Mouse (Mus musculus) cerebellum, adult 11 months (tissue): ENCODE measurements at regions not wholly inside any gene's neighbourhood (a gene's known extent, or its start where the extent isn't known, plus 50 kb on each side); places are given as distances from the start of the nearest gene placed in this dataset.

Experiments used
- DNase-seq: peaks from one replicate; pipeline ENCODE4 v3.0.0; 2022

DNA sequence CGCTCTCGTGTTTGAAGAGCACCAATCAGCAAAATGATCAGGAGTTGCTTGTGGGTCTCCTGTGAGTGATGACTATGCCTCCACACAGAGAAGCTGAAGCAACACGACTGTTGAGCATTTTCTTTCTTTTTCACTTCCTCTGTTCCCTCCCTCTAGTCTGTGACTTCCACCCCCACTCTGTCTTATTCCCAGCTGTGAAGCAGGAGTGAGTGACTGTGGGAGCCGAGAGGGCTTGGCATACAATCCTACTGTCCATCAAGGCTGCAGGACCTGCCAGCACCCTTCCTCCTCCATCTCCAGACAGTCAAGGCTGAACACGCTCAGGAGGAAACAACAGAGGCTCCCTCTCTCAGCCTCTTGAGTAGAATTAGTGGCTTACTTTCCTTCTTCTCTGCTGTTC lies 401.3 kb downstream of the Plcl1 start:
- no peak for DNase-seq

DNA sequence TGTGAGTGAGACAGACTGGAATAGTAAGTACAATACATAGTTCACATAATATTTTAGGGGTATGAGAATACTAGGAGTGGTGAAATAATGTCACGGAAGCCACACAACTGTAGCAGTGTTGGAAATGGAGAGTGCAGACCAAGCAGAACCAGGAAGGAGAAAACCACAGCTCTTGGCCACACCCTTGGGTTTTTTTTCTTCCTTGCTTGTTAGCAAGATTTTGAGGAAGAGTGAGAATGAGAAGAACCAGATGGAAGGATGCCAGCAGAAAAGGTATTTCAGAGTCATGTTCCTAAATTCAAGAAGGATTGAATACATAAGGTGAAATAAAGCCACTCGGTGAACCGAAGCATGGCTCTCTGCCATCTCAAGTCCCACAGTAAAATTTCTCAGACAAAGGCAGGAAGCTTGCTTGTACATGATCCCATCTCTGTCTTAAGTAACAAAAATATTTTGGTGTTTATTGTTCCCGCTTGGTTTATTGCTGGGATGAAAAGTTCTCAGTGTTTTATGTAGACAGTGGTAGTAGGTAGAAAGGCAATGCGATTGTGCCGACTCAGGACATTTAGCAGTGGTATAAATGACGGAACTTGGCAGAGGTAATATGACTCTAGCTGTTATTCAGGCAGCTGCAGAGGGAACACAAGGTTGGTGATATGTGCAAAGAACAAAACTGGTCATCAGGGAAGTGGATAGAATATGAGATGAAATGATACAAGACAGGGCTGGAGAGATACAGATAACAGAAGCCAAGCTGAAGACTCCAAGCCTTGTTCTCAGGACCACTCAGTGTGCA lies 403.2 kb downstream of the Plcl1 start:
- no peak for DNase-seq

DNA sequence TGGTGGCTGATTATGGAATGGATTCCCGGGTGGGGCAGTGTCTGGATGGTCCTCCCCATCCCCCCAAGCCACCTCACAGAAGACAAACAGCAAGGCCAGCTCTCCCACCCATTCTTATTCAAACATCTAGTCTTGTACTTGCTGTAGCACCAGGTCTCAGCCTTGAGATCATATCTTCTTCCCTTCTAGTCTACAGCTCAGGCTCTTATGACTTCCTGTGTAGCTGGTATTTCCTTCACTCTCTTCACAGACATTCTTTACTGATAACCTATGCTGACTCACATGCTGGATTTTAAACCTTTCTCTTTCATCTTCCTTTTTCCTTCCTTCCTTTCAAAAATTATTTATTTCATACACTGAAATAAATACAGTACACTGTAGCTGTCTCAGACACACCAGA lies 406.8 kb downstream of the Plcl1 start:
- no peak for DNase-seq

DNA sequence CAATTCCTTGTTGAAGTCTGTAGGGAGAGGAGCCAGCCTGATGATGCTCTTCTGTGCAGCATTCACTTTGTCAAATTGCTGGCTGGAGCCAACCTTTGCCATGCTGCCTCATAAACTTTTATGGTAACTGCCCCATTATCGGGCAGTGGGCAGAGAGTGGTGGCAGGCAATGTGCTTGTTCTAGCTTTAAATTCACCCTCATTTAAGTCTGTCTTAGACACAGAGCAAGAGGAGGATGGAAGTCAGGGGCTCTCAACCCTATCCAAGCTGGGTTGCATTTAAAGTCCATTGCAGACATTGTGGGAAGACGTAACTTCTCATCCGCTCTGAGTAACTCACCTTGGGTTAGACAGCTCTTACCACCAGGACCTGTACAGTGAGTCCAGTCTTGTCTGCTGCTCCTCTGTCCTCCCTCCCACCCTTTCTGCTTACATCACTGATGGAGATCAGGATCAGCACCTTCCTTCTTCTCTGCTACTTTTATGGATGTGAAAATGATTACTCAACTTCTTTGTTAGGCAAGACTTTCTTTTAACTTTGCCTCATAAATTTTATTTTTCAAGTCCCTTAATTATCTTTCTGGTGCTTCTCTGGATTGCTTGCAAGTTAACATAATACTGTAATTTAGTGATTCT lies 415.3 kb downstream of the Plcl1 start:
- no peak for DNase-seq

DNA sequence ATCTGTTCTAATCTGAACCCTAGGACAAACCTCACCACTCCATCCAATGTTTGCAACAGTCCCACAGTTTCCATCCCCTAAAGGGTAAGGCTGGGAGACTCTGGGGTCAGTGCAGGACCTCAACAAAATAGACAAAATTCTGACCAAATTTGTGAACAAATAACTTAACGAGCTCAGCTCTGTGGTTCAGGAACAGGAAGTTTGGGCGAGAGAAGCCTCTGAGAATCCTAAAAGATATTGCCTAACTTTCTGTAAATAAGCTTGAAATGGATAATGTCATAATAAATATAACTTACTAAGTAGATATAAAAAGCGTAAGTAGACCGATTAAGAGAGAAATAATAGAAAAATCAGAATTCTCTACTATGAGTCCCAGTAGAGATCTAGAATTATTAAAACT lies 416.9 kb downstream of the Plcl1 start:
- no peak for DNase-seq

DNA sequence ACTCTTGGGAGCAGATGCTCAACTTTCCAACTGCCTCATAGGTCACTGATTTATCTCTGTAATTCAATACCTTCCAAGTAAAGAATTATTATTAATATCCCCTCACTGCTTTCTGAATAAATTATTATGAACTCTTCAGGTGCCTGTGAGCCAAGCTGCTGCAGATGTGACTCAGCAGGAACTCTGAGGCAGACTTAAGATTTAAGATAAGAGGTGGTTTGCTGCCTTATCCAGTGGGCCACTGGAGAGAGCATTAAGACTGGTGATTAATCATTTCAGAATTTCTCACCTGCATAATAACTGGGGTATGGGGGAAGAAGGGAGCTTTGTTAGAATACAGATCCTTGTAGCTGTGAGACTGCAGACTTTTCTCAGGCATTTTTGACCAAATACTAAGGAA lies 421.5 kb downstream of the Plcl1 start:
- DNase-seq, result no peak

DNA sequence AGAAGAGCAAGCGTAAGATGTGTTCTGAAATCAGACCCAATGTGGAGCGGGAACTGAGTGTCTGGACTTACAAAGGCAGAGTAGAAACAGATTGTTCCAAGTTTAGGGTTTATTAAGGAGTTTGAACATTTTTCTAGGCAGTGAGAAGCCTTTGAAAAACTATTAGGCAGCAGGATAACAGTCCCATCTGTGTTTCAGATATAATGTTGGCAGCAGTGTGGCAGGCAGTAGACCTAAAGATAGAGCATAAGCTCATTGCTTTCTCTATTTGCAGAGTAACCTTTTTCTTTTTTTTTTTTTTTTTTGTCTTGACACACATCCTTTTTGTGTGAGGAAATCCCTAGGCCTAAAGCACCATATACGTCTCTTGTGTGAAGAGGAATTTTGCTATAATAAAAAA lies 429.6 kb downstream of the Plcl1 start:
- no peak for DNase-seq

DNA sequence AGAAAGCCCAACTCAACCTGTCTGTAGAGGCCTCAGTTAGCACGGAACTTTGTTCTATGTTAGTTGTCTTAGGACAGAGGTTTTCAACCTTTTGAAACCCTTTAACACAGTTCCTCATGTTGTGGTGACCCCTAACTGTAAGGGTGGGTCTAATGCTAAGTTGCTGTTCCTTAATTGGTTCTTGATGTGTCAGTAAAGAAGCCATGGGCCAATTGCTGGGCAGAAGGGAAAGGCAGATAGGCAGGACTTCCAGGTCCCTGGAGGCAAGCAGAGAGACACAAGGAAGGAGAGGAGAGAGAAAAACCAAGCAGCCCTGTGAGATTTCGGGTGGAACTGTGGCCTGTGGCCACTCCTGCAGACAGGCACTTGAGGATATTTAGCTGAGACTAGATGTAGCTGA lies 431.0 kb downstream of the Plcl1 start:
- no peak for DNase-seq

DNA sequence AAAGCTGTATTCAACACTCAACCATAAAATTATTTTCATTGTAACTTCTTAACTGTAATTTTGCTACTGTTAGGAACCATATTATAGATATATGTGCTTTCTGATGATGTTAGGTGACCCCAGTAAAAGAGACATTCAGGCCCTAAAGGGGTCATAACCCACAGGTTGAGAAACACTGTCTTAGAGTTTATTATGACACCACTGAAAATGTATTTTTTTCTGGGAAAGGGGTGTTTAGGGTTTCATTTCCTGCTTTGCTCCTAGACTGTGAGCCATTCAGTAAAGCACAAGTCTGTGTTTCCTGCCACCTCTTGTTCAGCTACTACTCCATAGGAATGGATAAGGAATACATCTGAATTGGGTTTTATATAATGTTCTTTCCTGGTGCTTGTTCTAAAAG lies 431.6 kb downstream of the Plcl1 start:
- DNase-seq, result no peak

DNA sequence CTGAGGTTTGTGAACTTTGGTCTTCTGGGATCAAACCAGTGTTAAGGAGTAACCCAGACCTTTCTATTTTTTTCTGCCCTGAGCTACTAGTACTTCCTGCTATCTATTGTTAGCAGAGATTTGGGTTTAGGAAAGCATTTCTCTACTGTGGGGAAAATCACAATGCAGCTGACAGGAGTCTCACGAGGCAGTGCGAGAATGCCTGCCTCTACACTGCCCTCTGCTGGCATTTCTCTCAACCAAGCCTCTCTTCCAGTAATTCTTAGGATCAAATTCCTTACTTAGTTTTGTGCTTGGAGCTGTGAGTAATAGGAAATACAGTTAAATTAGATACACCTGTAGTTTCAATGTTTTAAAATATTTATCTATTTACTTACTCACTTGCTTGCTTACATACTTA lies 432.4 kb downstream of the Plcl1 start:
- DNase-seq, result peak; percentile 24

DNA sequence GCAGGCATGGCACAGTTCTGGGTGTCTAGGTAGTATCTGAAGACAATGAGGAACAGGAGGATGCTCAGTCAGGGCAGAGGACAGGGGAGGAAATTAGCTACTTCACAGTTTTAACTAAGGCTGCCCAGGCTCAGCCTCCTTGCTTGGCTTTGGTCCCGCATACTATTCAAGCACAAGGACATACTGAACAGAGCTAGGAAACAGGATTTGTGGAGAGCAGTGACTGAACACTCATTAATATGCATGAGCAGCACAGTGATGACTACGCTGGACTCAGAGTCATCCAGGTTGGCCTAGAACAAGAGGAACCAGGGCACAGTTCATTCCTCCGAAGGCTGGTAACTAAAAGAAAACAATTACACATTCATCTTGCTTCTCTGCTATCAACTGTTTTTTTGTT lies 443.1 kb downstream of the Plcl1 start:
- no peak for DNase-seq

DNA sequence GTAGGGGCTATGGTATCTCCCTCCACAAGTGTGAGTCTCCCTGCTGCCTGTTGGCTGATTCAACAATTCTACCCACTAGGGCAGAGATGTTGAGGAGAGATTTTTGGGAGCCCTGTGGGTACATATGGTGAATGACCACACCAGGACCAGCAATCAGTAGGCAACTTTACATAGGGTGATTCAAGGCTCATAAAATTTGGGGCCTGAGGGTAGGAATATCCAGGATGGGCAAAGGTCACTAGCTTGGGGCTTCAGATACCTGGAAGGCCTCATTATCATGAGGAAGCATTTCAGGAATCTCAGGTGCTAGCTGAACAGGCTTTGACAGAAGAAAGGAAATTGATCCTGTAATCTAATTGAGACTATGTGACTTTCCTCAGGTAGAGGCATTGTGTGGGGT lies 446.6 kb downstream of the Plcl1 start:
- no peak for DNase-seq

DNA sequence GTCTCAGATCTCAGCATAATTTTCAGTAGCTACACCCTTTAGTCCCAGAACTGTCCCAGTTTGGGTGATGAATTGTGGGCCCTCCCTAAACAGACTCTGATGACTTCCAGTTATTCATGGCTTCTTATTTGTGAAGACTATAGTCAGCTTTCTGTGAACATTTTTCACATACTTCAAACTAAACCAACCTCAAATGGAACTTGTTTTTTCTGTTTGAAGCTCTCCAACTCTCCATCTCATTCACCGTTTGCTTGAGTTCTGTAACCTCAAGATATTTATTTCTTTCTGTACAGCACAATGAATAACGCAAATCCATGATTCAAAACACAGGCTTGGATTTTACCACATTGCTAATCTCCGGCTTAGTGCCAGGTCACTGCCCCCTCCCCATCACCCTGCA lies 453.4 kb downstream of the Plcl1 start:
- no peak for DNase-seq

DNA sequence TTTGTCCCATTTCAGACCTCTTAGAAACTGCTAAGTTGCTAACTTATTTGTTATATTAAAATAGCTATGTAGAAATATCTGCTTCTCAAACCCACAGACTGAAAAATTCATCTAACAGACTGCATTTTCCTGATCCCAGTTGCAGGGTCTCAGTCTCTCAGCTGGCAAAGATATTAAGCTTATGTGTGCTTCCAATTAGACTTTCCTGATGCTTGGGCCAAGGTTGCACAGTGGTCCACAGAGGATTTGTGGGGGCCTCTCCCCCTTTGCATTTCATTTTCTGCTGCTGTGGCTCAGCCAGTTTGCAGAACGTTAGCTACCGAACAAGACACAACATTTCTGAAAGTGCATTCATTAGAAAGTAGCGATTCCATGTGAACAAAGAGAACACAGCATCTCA lies 457.4 kb downstream of the Plcl1 start:
- DNase-seq, result no peak

DNA sequence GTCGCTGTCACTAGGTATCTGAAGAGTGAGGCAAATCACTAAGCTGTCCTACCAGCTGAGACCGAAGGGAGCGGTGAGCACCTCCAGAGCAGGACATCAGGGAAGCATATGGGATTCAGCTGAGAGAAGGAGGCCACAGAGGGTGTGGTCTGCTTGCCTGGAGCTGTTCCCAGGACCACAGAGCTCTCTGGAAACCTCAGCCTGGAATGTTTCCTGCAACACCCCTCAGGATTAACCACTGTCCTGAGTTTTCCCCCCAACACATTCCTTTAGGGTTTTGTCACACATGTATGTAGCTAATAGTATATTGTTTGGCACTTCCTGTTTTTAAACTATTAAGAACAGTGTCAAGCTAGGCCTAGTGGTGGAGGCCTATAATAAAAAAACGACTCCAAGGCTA lies 459.6 kb downstream of the Plcl1 start:
- no peak for DNase-seq

DNA sequence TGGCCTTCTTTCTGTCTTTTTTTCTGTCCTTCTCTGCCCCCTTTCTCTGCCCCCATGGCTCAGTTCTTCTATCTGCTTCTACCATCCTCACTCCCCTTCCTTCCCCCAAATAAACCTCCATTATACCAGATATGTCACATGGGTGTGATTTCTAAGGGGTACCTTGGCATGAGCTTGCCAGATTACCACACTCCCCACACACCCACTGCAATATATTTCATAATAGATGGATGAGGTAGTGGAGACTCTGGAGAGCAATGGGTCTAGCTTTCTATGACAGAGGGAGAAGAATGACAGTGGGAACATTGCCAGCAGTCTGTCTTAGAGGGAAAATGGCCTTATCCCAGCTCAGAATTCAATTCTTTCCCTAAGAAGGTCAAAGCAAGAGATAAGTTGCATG lies 461.0 kb downstream of the Plcl1 start:
- no peak for DNase-seq

DNA sequence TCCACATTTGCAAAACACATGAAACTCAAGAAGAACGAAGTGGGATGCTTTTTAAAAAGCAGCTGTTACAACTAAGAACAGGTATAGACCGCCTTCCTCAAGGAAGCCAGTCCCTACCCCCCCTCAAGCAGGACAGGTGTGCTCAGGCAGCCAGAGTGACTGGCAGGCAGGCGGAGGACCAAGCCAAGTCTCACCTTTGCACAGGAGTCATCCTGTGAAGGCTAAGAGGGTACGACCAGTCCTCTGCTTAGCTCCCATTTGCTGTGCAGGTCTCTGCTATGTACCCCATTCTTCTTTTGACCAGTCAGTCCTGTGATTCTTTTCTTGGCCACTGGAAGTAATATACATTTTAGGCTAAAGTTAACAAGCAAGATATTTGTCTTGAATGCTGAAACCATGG lies 467.9 kb downstream of the Plcl1 start:
- no peak for DNase-seq

DNA sequence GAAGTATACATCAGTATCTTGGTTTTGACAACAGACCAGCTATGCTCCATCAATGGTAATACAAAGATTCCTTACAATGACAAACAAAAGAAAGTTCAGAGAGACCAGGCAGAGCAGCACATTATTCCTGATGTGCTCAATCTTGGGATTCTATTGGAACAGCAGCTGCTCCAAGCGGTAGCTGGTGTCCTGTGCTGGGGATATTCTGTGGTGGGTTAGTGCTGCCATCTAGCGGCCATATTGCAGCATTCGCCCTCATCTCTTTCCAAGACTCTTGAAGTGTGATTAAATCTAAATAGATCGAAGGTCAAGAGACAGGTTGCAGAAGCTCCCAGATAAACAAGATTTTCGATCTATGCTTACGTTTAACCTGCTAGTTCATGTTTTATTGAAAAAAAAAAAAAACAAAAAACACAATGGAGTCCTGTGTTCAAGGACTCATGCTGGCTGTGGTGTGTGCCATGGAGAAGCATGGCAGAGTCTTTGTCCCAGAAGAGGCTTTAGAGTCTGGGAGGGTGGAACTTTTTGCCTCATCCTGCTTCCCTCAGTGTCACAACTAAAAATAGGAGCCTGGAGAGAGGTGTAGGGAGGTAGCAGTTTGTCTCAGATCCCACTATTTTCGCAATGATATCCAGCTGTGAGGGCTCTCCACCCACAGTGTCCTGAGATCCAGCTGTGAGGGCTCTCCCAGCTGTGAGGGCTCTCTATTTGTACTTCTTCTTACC lies 468.6 kb downstream of the Plcl1 start:
- peak; percentile 35 for DNase-seq

DNA sequence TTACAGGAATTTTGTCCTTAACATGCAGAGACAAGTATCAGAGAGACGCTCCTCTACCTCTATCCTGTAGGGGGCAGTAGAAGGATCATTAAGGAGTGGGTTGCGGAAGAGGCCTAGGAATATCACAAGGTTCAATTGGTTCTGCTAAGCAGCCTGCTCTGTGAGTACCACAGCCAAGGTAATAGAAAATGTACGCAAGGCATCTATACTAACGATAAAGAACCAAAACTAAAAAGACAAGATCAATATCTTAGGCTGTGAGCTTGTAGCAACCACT lies 469.1 kb downstream of the Plcl1 start:
- no peak for DNase-seq

DNA sequence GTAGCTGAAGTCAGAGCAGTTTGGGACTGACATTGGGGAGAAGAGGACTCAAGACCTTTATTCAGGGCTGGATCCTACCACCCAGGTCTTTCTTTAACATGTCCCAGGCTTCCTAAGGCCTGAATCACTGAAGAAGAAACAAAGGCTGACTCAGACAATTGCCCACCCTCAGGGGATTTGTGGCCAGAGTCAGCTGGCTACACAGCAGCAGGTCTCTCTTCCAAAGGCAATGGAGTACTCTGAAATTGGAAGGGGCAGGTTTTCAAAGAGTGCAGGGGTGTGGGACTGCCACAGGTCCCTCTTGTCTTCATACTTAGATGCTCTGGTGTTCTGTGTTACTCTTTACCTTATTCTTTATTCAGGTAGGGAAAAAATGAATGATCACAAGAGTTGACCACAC lies 478.9 kb downstream of the Plcl1 start:
- no peak for DNase-seq

DNA sequence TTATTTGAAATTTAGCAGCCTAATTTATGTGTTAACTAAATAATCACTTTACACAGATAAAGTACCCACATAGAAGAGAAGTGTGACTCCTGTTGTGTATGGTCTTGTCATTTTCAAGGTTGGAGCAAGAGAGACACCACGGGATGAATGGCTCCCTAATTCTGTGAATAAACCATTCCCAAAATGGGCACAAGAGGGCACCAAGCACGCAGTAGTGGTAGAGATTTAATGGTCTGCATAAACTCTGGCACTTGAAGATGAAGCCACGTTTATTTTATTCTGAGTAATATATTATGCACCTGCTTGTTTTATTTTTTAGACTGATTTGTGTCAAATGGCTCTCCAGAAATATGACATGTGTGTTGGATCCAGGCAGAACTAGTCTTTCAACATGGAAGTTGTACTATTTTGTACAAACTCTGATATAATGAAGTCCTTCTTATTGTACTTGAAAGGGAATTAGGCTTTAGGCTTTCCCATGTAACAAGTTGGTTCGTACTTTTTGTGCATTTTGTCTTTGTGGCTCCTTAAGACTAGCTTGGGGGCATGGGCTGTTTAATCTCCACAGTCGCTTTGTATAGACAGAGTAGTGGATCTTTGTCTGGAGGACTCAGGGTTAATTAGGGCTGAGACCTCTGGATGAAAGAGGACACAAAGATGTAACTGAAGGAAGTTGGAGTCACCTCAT lies 480.8 kb downstream of the Plcl1 start:
- DNase-seq, result no peak

DNA sequence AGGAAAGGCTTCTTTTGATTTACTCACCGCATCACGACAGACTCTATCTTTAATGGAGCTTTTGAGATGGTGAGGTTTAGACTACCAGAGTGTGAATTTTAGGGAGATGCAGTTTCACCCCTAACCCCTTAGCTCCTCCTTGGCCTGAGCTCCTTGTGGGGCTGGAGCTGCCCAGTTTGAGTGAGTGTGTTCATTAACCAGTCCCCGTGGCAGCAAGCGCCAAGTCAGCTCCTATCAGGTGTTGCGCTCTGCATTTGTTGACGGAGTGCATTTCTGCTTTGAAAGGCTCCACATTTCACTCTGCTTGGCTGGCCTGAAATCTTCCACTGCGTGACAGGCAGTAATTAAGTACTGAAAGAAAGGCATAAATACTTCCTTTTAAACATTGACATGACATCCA lies 481.7 kb downstream of the Plcl1 start:
- DNase-seq, result no peak

DNA sequence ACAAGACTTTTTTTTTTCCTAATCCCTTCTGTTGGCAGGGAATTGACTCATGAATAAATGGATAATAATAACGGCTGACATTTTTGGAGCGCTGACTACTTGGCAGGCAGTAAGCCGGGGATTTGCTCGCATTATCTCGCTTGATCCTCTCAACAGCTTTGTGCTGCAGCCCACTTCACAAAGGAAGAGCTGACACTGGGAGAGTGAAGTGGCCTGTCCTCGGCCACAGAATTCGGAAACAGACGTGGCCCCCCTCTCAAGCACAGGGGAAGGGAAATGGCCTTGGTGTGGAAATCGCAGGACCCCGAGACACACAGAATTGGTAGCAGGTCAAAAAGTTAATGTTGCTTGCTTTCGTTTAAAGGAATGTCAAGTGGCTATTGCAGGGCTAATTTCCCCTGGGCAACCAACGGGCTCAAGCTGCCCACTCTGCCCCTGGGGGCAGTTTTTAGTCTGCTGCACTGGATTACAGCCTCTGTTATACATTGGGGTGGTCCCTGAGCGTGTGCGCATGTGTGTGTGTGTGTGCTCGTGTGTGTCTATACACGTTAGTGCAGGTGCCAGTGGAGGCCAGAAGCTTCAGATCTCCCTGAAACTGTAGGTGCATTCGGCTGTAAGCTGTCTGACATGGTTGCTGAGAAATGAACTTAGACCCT lies 483.1 kb downstream of the Plcl1 start:
- no peak for DNase-seq
